Mouse (Mus musculus): ENCODE results near the gene Rbm39. TPM values are rescaled to one million over a fixed set of nuclear protein-coding genes. Genes with fewer than 3 reads are reported as not detected.
"Not testable (repeated sequence)": the region's sequence is repeated elsewhere in the genome, so short reads cannot be mapped to it uniquely, and the experiment has no call there.

Rbm39 gene
- polyA plus RNA-seq, 1 experiment = 472 TPM

DNA sequence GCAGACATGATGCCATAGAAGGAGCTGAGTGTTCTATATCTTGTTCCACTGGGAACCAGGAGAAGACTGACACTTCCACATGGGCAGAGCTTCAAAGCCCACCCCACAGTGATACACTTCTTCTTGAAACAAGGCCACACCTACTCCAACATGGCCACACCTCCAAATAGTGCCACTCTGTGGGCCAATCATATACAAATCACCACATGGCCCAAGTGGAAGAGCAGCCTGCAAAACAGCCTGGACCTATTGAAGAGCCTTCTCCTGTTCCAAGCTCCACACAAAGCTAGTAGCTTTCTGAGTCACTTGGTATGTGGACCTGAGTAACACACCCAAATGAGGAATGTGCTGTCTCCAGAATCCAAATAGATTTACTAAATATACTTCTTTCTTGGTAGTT is 60.5 kb downstream of the Rbm39 start:
- Histone ChIP-seq H3K4me1 (ENCODE audit: control insufficient read depth, insufficient read depth, low read length) (no peaks in the 10 kb centered on the region), H3K4me3 (ENCODE audit: insufficient read depth, low read length) (no peak overlapping the region), H3K27ac (ENCODE audit: insufficient read depth, low read depth, low read length) (no peak overlapping the region)
- no peak for TF ChIP-seq CTCF (IDR thresholded peaks at IDR 0.05; ENCODE audit: low read depth, low read length)
- TF ChIP-seq POLR2A (IDR thresholded peaks at IDR 0.05; ENCODE audit: borderline replicate concordance, low read depth, low read length) = no peak

- 0 out of 2 replicates have a peak overlapping the region, but pooled peaks have one; percentile 2 for H3K27ac ChIP-seq (ENCODE audit: insufficient read depth, low read depth, low read length)
- not testable (repeated sequence) for H3K4me1 ChIP-seq (ENCODE audit: control insufficient read depth, insufficient read depth, low read length)
- H3K4me3 ChIP-seq (ENCODE audit: insufficient read depth, low read length) = peak overlapping the region; percentile 71
These were observed 68.0 kb downstream of the Rbm39 start for GRCm38 (mm10) chr2:156112080-156112423.

DNA sequence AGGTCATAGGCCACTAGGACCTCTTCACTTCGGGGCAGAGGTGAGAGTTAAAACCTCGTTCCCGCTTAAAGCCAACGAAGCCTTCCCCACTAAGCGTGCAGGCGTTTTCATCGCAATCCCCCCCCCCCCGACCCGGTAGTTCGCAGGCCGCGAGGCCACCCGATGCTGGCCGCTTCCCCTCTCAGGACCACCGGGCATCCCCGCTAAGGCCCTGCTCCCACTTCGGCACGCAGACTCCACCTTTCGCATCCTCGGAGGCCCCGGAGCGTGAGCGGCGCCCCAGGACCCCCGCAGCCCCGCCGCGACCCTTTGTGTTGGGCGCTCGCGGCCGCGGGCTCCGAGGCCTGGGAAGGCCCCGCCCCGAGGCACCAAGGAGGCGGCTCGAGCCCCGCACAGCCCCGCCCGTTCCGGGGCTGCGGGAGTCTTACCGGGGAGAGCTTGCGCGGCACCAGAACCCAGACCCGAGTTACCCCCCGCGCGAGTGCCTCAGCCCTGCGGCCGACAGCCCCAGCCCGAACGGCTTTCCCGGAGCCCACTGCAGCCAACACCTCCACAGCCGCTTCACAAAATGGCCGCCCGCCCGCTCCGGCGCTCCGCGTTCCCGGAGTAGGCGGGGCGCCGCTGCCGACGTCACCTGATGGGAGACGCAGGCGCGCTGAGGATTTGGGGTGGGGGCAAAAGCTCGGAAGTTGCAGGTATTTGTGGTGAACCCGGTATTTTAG is 68.5 kb downstream of the Rbm39 start, which contains the start of the genes Cpne1 and Rbm12:
TSS of gene Cpne1 (minus strand) at position 608 of the 722 bp plus-strand sequence.
TSS of gene Rbm12 (minus strand) at position 621 of the 722 bp plus-strand sequence.
- Histone ChIP-seq H3K4me3 (ENCODE audit: insufficient read depth, low read length) (peak within 1 kb of the TSS; percentile 71), H3K4me1 (ENCODE audit: control insufficient read depth, insufficient read depth, low read length) (peaks cover 10% of the 10 kb centered on the region), H3K27ac (ENCODE audit: insufficient read depth, low read depth, low read length) (peak within 1 kb of the TSS; percentile 71)
- TF ChIP-seq CTCF (IDR thresholded peaks at IDR 0.05; ENCODE audit: low read depth, low read length) (no peak), POLR2A (IDR thresholded peaks at IDR 0.05; ENCODE audit: borderline replicate concordance, low read depth, low read length) (no peak)

DNA sequence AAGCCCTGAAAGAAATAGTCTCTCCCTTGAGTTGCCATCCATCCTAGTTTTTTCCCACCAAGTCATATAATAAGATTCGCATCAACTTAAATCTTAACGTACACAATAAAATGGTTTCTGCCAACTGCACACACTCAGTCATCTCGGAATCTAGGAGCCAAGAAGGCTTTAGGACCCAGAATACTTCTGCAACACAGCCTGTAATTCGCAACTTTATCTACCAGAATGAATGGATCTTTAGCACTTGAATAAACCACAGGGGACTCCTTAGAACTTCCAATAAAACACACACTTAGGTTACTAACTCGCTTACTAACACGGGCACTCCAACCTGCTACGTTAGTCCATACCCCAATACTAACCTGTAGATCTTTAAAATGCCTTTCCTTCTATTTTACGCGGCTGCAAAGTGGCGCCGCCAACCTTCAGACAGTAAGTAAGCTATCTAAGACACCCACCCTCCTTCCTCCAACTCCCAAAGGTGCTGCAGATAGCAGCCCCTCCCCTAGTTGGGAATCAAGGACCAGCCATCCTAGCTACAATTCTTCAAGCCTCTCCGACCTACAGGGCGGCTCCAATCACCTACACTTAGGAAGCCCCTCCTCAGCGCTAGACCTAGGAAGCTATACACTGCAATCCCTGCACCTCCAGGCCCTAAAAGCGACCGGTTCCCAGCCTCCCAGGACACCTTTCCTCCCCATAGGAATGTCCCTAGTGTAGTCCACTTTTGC is 69.2 kb downstream of the Rbm39 start:
- Histone ChIP-seq H3K4me3 (ENCODE audit: insufficient read depth, low read length) (peak overlapping the region; percentile 71), H3K4me1 (ENCODE audit: control insufficient read depth, insufficient read depth, low read length) (peaks cover 11% of the 10 kb centered on the region), H3K27ac (ENCODE audit: insufficient read depth, low read depth, low read length) (no peak overlapping the region)
- TF ChIP-seq CTCF (IDR thresholded peaks at IDR 0.05; ENCODE audit: low read depth, low read length) (no peak), POLR2A (IDR thresholded peaks at IDR 0.05; ENCODE audit: borderline replicate concordance, low read depth, low read length) (no peak)

Other genes with a start within 250 kb of the Rbm39 start
- gene Uqcc1, start 249.9 kb downstream of the Rbm39 start, polyA plus RNA-seq (2012; ENCODE audit: insufficient read depth, insufficient read length, missing spikeins) = 16.1 and 19.0 TPM in 2 replicates
- gene Gm15557, start 239.5 kb downstream of the Rbm39 start, polyA plus RNA-seq (2012; ENCODE audit: insufficient read depth, insufficient read length, missing spikeins) = not detected in 2 replicates
- gene Gdf5, start 234.9 kb downstream of the Rbm39 start, polyA plus RNA-seq (2012; ENCODE audit: insufficient read depth, insufficient read length, missing spikeins) = not detected in 2 replicates
- gene Cep250, start 223.8 kb downstream of the Rbm39 start, polyA plus RNA-seq (2012; ENCODE audit: insufficient read depth, insufficient read length, missing spikeins) = 47.2 and 49.6 TPM in 2 replicates
- 2.4 and 2.5 TPM in 2 replicates for gene 6430550D23Rik, start 172.3 kb downstream of the Rbm39 start, polyA plus RNA-seq (2012; ENCODE audit: insufficient read depth, insufficient read length, missing spikeins)
- gene Ergic3, start 172.2 kb downstream of the Rbm39 start, polyA plus RNA-seq (2012; ENCODE audit: insufficient read depth, insufficient read length, missing spikeins) = 177 and 190 TPM in 2 replicates
- not detected in 2 replicates for gene Fer1l4, start 127.3 kb downstream of the Rbm39 start, polyA plus RNA-seq (2012; ENCODE audit: insufficient read depth, insufficient read length, missing spikeins)
- 0.32 TPM in 1 of 2 replicates, not detected in the other for gene Spag4, start 115.1 kb downstream of the Rbm39 start, polyA plus RNA-seq (2012; ENCODE audit: insufficient read depth, insufficient read length, missing spikeins)
- 36.0 and 40.9 TPM in 2 replicates for gene Cpne1, start 68.3 kb downstream of the Rbm39 start, polyA plus RNA-seq (2012; ENCODE audit: insufficient read depth, insufficient read length, missing spikeins)
- gene Rbm12, start 68.3 kb downstream of the Rbm39 start, polyA plus RNA-seq (2012; ENCODE audit: insufficient read depth, insufficient read length, missing spikeins) = 12.2 and 14.0 TPM in 2 replicates
- gene Gm28036, start 53.1 kb downstream of the Rbm39 start, polyA plus RNA-seq (2012; ENCODE audit: insufficient read depth, insufficient read length, missing spikeins) = 9.0 and 12.0 TPM in 2 replicates
- 115 and 116 TPM in 2 replicates for gene Romo1, start 36.2 kb downstream of the Rbm39 start, polyA plus RNA-seq (2012; ENCODE audit: insufficient read depth, insufficient read length, missing spikeins)
- 42.4 and 43.4 TPM in 2 replicates for gene Nfs1, start 36.1 kb downstream of the Rbm39 start, polyA plus RNA-seq (2012; ENCODE audit: insufficient read depth, insufficient read length, missing spikeins)
- 42.7 and 46.1 TPM in 2 replicates for gene Phf20, start 16.2 kb upstream of the Rbm39 start, polyA plus RNA-seq (2012; ENCODE audit: insufficient read depth, insufficient read length, missing spikeins)
- 5.6 and 5.9 TPM in 2 replicates for gene Cnbd2, start 132.1 kb upstream of the Rbm39 start, polyA plus RNA-seq (2012; ENCODE audit: insufficient read depth, insufficient read length, missing spikeins)
- gene Scand1, start 132.5 kb upstream of the Rbm39 start, polyA plus RNA-seq (2012; ENCODE audit: insufficient read depth, insufficient read length, missing spikeins) = 71.1 and 77.0 TPM in 2 replicates
- gene Epb41l1, start 240.7 kb upstream of the Rbm39 start, polyA plus RNA-seq (2012; ENCODE audit: insufficient read depth, insufficient read length, missing spikeins) = 42.8 and 50.6 TPM in 2 replicates

Data from bone marrow macrophage, adult 2 months (primary cell).